Mouse (Mus musculus) cerebellum, postnatal 36 days (tissue): ENCODE results near the gene Tmem132d.
"Not testable (repeated sequence)": the region's sequence is repeated elsewhere in the genome, so short reads cannot be mapped to it uniquely, and the experiment has no call there.

Source experiments
- DNase-seq, 2 experiments: peaks; one replicate each; pipeline ENCODE4 v3.0.0; 2021 to 2022; ENCODE audit warnings: mixed read lengths in 2 of 2

Tmem132d gene

GRCm38 (mm10) chr5:127756011-127756410 lies 676.9 kb downstream of the Tmem132d start:
- no peak for DNase-seq

- no peak for DNase-seq
Observed at GRCm38 (mm10) chr5:127755594-127755993, 677.3 kb downstream of the Tmem132d start.

- DNase-seq: no peak
Observed at GRCm38 (mm10) chr5:127751262-127751975, 681.5 kb downstream of the Tmem132d start.

- not testable (repeated sequence) for DNase-seq
Observed at GRCm38 (mm10) chr5:127749540-127749939, 683.3 kb downstream of the Tmem132d start.

- peak; percentile 14 to 15 for DNase-seq
Observed at GRCm38 (mm10) chr5:127741331-127741730, 691.5 kb downstream of the Tmem132d start.
